Mouse (Mus musculus): Measurements from ENCODE around the gene Mks1. TPM values are rescaled to one million over a fixed set of nuclear protein-coding genes. Genes with fewer than 3 reads are reported as not detected.

Gene Mks1
- polyA plus RNA-seq, 1 experiment from 2014 or later = 9.3 TPM

GRCm38 (mm10) chr11:87828239-87828900 lies 24.6 kb upstream of the Mks1 start, which contains the start of gene Lpo:
Gene Lpo, minus strand, starts transcription at chr11:87828289.
- H3K4me1 ChIP-seq (ENCODE audit: control insufficient read depth, insufficient read depth, low read length) = no peaks in the 10 kb centered on the region
- H3K4me3 ChIP-seq (ENCODE audit: low read length) = no peak within 1 kb of the TSS
- H3K4me2 ChIP-seq (ENCODE audit: low read depth, low read length) = no peak within 1 kb of the TSS
- H3K36me3 ChIP-seq (ENCODE audit: control insufficient read depth, insufficient read depth, low read length) = no peaks in the 10 kb centered on the region
- ATAC-seq = no peak
- H3K27me3 ChIP-seq (replicated peaks; ENCODE audit: control insufficient read depth, insufficient read depth, low read length) = no peaks in the 10 kb centered on the region
- no peaks in the 10 kb centered on the region for H3K9me3 ChIP-seq (ENCODE audit: control insufficient read depth, low read length)
- WGBS = 45% methylated on average over 10 of the region's 10 CpGs
- H3K27ac ChIP-seq (ENCODE audit: low read length) = no peak within 1 kb of the TSS
- no peak within 1 kb of the TSS for H3K9ac ChIP-seq (ENCODE audit: low read depth, low read length)

GRCm38 (mm10) chr11:87840676-87841075 lies 12.3 kb upstream of the Mks1 start:
- H3K27ac ChIP-seq (ENCODE audit: low read length) = no peak overlapping the region
- H3K4me1 ChIP-seq (ENCODE audit: control insufficient read depth, insufficient read depth, low read length) = no peaks in the 10 kb centered on the region
- no peaks in the 10 kb centered on the region for H3K27me3 ChIP-seq (replicated peaks; ENCODE audit: control insufficient read depth, insufficient read depth, low read length)
- no peak overlapping the region for H3K4me3 ChIP-seq (ENCODE audit: low read length)
- H3K36me3 ChIP-seq (ENCODE audit: control insufficient read depth, insufficient read depth, low read length) = no peaks in the 10 kb centered on the region
- no peak for ATAC-seq
- WGBS = 67% methylated on average over 8 of the region's 8 CpGs
- no peak overlapping the region for H3K4me2 ChIP-seq (ENCODE audit: low read depth, low read length)
- H3K9ac ChIP-seq (ENCODE audit: low read depth, low read length) = no peak overlapping the region
- H3K9me3 ChIP-seq (ENCODE audit: control insufficient read depth, low read length) = no peaks in the 10 kb centered on the region

GRCm38 (mm10) chr11:87841436-87841835 lies 11.6 kb upstream of the Mks1 start:
- Histone ChIP-seq H3K36me3 (ENCODE audit: control insufficient read depth, insufficient read depth, low read length) (no peaks in the 10 kb centered on the region), H3K4me2 (ENCODE audit: low read depth, low read length) (no peak overlapping the region), H3K27ac (ENCODE audit: low read length) (no peak overlapping the region), H3K9me3 (ENCODE audit: control insufficient read depth, low read length) (no peaks in the 10 kb centered on the region), H3K4me3 (ENCODE audit: low read length) (no peak overlapping the region), H3K27me3 (replicated peaks; ENCODE audit: control insufficient read depth, insufficient read depth, low read length) (no peaks in the 10 kb centered on the region), H3K9ac (ENCODE audit: low read depth, low read length) (no peak overlapping the region), H3K4me1 (ENCODE audit: control insufficient read depth, insufficient read depth, low read length) (no peaks in the 10 kb centered on the region)
- no peak for ATAC-seq
- 83% methylated on average over 3 of the region's 3 CpGs for WGBS

GRCm38 (mm10) chr11:87846968-87847600 lies 5.9 kb upstream of the Mks1 start:
- no peaks in the 10 kb centered on the region for H3K4me1 ChIP-seq (ENCODE audit: control insufficient read depth, insufficient read depth, low read length)
- H3K4me3 ChIP-seq (ENCODE audit: low read length) = no peak overlapping the region
- H3K4me2 ChIP-seq (ENCODE audit: low read depth, low read length) = peak overlapping the region; percentile 25
- H3K27ac ChIP-seq (ENCODE audit: low read length) = no peak overlapping the region
- peak; percentile 92 for ATAC-seq
- WGBS = 63% methylated on average over 12 of the region's 12 CpGs
- H3K36me3 ChIP-seq (ENCODE audit: control insufficient read depth, insufficient read depth, low read length) = no peaks in the 10 kb centered on the region
- H3K27me3 ChIP-seq (replicated peaks; ENCODE audit: control insufficient read depth, insufficient read depth, low read length) = no peaks in the 10 kb centered on the region
- H3K9me3 ChIP-seq (ENCODE audit: control insufficient read depth, low read length) = no peaks in the 10 kb centered on the region
- H3K9ac ChIP-seq (ENCODE audit: low read depth, low read length) = no peak overlapping the region

GRCm38 (mm10) chr11:87847884-87848283 lies 5.1 kb upstream of the Mks1 start:
- no peak overlapping the region for H3K4me3 ChIP-seq (ENCODE audit: low read length)
- 0 out of 2 replicates have a peak, but pooled peaks have one; percentile 19 for ATAC-seq
- no peak overlapping the region for H3K9ac ChIP-seq (ENCODE audit: low read depth, low read length)
- no peaks in the 10 kb centered on the region for H3K27me3 ChIP-seq (replicated peaks; ENCODE audit: control insufficient read depth, insufficient read depth, low read length)
- H3K4me1 ChIP-seq (ENCODE audit: control insufficient read depth, insufficient read depth, low read length) = no peaks in the 10 kb centered on the region
- no peak overlapping the region for H3K27ac ChIP-seq (ENCODE audit: low read length)
- no peaks in the 10 kb centered on the region for H3K36me3 ChIP-seq (ENCODE audit: control insufficient read depth, insufficient read depth, low read length)
- no peaks in the 10 kb centered on the region for H3K9me3 ChIP-seq (ENCODE audit: control insufficient read depth, low read length)
- 81% methylated on average over 6 of the region's 6 CpGs for WGBS
- no peak overlapping the region for H3K4me2 ChIP-seq (ENCODE audit: low read depth, low read length)

- ATAC-seq = peak; percentile 45
- Histone ChIP-seq H3K36me3 (ENCODE audit: control insufficient read depth, insufficient read depth, low read length) (no peaks in the 10 kb centered on the region; the same call in 1 of the 2 replicates), H3K27ac (ENCODE audit: low read length) (peak overlapping the region; percentile 5), H3K9ac (ENCODE audit: low read depth, low read length) (peak overlapping the region; percentile 71), H3K4me2 (ENCODE audit: low read depth, low read length) (peak overlapping the region; percentile 75), H3K4me3 (ENCODE audit: low read length) (peak overlapping the region; percentile 68), H3K9me3 (ENCODE audit: control insufficient read depth, low read length) (no peaks in the 10 kb centered on the region), H3K27me3 (replicated peaks; ENCODE audit: control insufficient read depth, insufficient read depth, low read length) (no peaks in the 10 kb centered on the region), H3K4me1 (ENCODE audit: control insufficient read depth, insufficient read depth, low read length) (no peaks in the 10 kb centered on the region)
- WGBS = 32% methylated on average over 8 of the region's 8 CpGs
Observed at GRCm38 (mm10) chr11:87853597-87853954, 561 bp downstream of the Mks1 start.

GRCm38 (mm10) chr11:87854550-87854949 lies 1.5 kb downstream of the Mks1 start:
- H3K27me3 ChIP-seq (replicated peaks; ENCODE audit: control insufficient read depth, insufficient read depth, low read length) = no peaks in the 10 kb centered on the region
- WGBS = 90% methylated on average over 7 of the region's 7 CpGs

GRCm38 (mm10) chr11:87859273-87859672 lies 6.3 kb downstream of the Mks1 start:
- no peak overlapping the region for H3K4me2 ChIP-seq (ENCODE audit: low read depth, low read length)
- H3K9ac ChIP-seq (ENCODE audit: low read depth, low read length) = no peak overlapping the region
- H3K4me3 ChIP-seq (ENCODE audit: low read length) = no peak overlapping the region
- H3K36me3 ChIP-seq (ENCODE audit: control insufficient read depth, insufficient read depth, low read length) = no peaks in the 10 kb centered on the region; the same call in 1 of the 2 replicates
- H3K27ac ChIP-seq (ENCODE audit: low read length) = no peak overlapping the region
- no peaks in the 10 kb centered on the region for H3K4me1 ChIP-seq (ENCODE audit: control insufficient read depth, insufficient read depth, low read length)
- WGBS = 82% methylated on average over 11 of the region's 11 CpGs
- no peak for ATAC-seq
- H3K27me3 ChIP-seq (replicated peaks; ENCODE audit: control insufficient read depth, insufficient read depth, low read length) = no peaks in the 10 kb centered on the region
- no peaks in the 10 kb centered on the region for H3K9me3 ChIP-seq (ENCODE audit: control insufficient read depth, low read length)

More at GRCm38 (mm10) chr11:87854550-87854949, 1.5 kb downstream of the Mks1 start:
- Histone ChIP-seq H3K27ac (ENCODE audit: low read length) (no peak overlapping the region), H3K9me3 (ENCODE audit: control insufficient read depth, low read length) (no peaks in the 10 kb centered on the region), H3K36me3 (ENCODE audit: control insufficient read depth, insufficient read depth, low read length) (no peaks in the 10 kb centered on the region; the same call in 1 of the 2 replicates), H3K4me3 (ENCODE audit: low read length) (no peak overlapping the region), H3K4me1 (ENCODE audit: control insufficient read depth, insufficient read depth, low read length) (no peaks in the 10 kb centered on the region), H3K9ac (ENCODE audit: low read depth, low read length) (no peak overlapping the region), H3K4me2 (ENCODE audit: low read depth, low read length) (no peak overlapping the region)
- no peak for ATAC-seq

GRCm38 (mm10) chr11:87860426-87860825 lies 7.4 kb downstream of the Mks1 start:
- Histone ChIP-seq H3K9ac (ENCODE audit: low read depth, low read length) (no peak overlapping the region), H3K27ac (ENCODE audit: low read length) (no peak overlapping the region), H3K27me3 (replicated peaks; ENCODE audit: control insufficient read depth, insufficient read depth, low read length) (no peaks in the 10 kb centered on the region), H3K4me3 (ENCODE audit: low read length) (no peak overlapping the region), H3K4me2 (ENCODE audit: low read depth, low read length) (no peak overlapping the region), H3K9me3 (ENCODE audit: control insufficient read depth, low read length) (no peaks in the 10 kb centered on the region), H3K36me3 (ENCODE audit: control insufficient read depth, insufficient read depth, low read length) (no peaks in the 10 kb centered on the region; the same call in 1 of the 2 replicates), H3K4me1 (ENCODE audit: control insufficient read depth, insufficient read depth, low read length) (no peaks in the 10 kb centered on the region)
- ATAC-seq = no peak
- 82% methylated on average over 9 of the region's 9 CpGs for WGBS
